Mouse (Mus musculus): ENCODE results near the gene Polr1c.

Polr1c gene

DNA sequence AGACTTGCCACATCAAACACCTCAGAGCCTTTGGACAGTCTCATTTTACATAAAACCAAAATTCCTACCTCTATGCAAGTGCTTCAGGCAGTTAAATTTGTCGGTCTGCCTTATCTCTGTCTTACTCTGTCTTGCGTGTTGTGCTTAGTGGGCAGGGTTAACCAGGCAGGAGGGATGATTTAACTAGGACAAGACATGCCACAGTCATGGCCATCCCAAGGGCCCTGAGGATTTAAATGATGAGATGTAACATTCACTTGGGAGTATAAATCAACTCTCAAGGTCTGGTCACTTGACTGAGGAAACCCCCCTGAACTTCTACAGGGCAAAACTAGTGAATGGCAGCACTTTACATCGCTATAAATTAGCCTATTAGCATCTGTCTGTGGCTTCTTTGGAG, 26.3 kb downstream of the Polr1c start:
- no peak for DNase-seq (ENCODE audit: low spot score in 2 of 2)

DNA sequence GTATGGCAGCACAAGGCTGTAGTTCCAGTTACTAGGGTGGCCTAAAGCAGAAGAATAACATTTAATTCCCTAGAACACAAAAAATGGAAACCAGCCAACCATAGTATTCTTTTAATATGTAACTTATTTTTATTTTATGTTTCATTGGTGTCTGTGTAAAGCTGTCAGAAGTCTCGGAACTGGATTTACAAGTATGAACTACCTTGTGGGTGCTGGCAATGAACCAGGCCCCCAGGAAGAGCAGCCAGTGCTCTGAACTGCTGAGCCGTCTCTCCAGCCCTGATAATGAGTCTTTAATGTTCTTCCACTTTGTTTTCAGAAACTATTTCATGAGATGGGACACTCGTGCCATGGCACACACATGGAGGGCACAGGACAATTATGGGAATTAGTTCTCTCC, 37.3 kb downstream of the Polr1c start:
- DNase-seq (ENCODE audit: low spot score in 2 of 2), result no peak

DNA sequence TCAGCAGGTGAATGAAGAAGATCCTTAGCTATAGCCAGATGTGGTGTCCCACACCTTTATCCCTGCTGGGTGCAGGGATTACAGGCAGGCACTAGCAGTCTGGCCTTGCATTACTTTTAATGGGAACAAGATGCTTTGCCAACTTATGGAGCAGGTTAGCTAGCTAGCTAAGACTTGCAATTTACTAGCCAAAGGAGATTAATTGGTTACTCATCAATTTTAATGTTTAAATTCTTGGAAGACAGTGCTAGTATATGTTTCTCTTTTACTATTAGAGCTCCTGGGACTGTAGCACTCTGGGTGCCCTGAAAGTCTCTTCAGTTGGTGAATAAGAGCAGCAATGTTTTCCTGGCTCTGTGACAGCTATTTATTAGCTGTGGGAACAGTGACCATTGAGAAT, 41.2 kb downstream of the Polr1c start:
- DNase-seq (ENCODE audit: low spot score in 2 of 2), result no peak

DNA sequence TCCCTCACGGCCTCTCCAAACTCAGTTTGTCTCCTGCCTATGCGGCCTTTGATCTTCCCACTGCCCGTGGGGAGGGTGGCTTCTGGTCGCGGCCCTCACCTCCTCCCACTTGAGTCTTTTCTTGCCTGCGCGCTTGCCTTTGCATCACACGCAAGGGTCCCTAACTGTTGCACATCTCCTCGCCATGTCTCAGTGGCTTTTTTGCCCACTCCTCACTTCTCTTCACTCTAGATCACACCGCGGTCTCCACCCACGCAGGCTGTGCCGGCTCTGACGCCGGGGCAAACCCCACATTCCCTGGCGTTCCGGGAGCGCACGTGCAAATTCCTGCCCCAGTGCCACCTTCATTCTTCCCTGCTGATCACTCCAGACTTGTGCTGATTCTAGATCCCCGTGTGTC, 44.8 kb downstream of the Polr1c start:
- DNase-seq (ENCODE audit: low spot score in 2 of 2), result no peak

DNA sequence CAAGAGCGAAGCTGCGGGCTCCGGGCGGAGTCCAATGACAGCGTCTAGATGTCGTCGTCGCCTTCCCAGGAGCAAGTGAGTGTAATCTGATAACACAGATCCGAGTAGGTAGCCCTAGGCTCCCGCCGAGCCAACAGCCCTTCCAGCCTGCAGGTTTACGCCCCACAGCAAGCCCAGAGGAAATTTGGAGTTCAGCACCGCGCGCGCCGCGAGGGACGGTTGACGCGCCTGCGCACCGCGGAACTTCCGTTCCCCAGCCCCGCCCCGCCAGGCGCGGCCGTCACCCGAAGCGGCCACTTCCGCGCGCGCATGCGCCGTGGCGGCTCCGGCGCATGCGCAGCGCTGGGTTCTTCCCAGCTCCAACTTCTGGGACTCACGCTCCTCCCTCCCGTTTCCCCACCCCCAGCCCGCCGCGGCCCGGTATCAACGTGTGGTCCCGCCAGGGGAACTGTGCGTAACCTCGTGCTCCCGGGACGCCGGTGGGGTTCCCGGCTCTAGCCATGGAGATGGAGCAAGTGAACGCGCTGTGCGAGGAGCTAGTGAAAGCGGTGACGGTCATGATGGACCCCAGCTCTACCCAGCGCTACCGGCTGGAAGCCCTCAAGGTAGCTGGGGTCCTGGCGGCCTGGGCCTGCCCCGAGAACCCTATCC, 45.3 kb downstream of the Polr1c start, which contains the start of the genes Polh and Xpo5:
Gene Polh, minus strand, starts transcription at position 225 of the 651 bp plus-strand sequence.
Gene Xpo5, plus strand, starts transcription at position 362 of the 651 bp plus-strand sequence.
- peak; percentile 92 for DNase-seq (ENCODE audit: low spot score in 2 of 2)

DNA sequence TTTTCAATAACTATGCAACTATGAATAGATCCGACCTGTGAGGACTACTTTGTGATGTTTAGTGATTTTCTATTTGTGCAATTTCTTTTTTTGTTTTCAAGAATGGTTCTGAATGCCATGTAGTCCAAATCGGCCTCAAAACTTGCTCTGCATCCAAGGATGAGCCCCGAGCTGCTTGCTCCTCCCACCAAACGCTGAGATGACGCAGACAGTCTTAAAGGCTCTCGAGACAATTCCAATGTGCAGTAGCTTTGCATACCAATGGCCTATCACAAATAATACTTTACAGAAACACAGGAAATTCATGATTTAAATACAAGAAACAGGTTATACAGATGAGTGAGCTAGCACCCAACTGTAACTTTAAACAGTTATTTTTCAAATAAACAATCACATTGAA, 46.7 kb downstream of the Polr1c start:
- no peak for DNase-seq (ENCODE audit: low spot score in 2 of 2)

Measured in heart, adult 9 months (tissue).